Comparison of ENCODE assay signal across 12 mouse cellular contexts in genomic region chr9:119003990-119004702, GRCm38 (mm10). TPM values are rescaled to one million over a fixed set of nuclear protein-coding genes. Genes with fewer than 3 reads are reported as not detected.
DNase-seq lines count a peak whose midpoint lies in the region; ATAC-seq and TF ChIP-seq lines count a peak whose summit lies in the region.
"Had no signal": no experiment of that assay in that cellular context is flagged by ENCODE, and none has a peak within 500 bp of the region (broad histone marks: within the 10 kb centered on the region; RNA-seq: fewer than 3 reads in every experiment).

No protein-coding gene starts in this region.

- peak overlapping the region; percentile 19; the same call in 1 of the 2 replicates for H3K9ac ChIP-seq in heart, embryonic 13.5 days
- 0 out of 2 replicates have a peak overlapping the region, but pooled peaks have one; percentile 14 for H3K9ac ChIP-seq in lung, embryonic 16.5 days (ENCODE audit: low read length)
- H3K9ac ChIP-seq in intestine, postnatal 0 days (ENCODE audit: low read depth, low read length) = no peak overlapping the region
- H3K9ac ChIP-seq: stomach, embryonic 15.5 days had no signal

- H3K4me1 ChIP-seq in heart, embryonic 13.5 days = peaks cover 71% of the 10 kb centered on the region
- peaks cover 69% of the 10 kb centered on the region for H3K4me1 ChIP-seq in lung, embryonic 16.5 days (replicated peaks; ENCODE audit: control insufficient read depth, insufficient read depth, low read length)
- peaks cover 6% of the 10 kb centered on the region; the same call in 1 of the 2 replicates for H3K4me1 ChIP-seq in intestine, postnatal 0 days (replicated peaks; ENCODE audit: control insufficient read depth, insufficient read depth, low read length)

- no peaks in the 10 kb centered on the region for H3K27me3 ChIP-seq in heart, embryonic 13.5 days (replicated peaks)
- no peaks in the 10 kb centered on the region for H3K27me3 ChIP-seq in lung, embryonic 16.5 days (ENCODE audit: control insufficient read depth, insufficient read depth, low read depth, low read length)
- no peaks in the 10 kb centered on the region for H3K27me3 ChIP-seq in intestine, postnatal 0 days (replicated peaks; ENCODE audit: control insufficient read depth, insufficient read depth, low read length)
- H3K27me3 ChIP-seq: stomach, embryonic 15.5 days had no signal

- TF ChIP-seq CTCF in left cerebral cortex, adult 2 months (IDR thresholded peaks at IDR 0.05) = no peak
- TF ChIP-seq CTCF in intestine, postnatal 0 days (IDR thresholded peaks at IDR 0.05; ENCODE audit: low read depth) = no peak

- H3K9me3 ChIP-seq in heart, embryonic 13.5 days = no peaks in the 10 kb centered on the region
- no peaks in the 10 kb centered on the region for H3K9me3 ChIP-seq in lung, embryonic 16.5 days (ENCODE audit: control insufficient read depth, low read length)
- no peaks in the 10 kb centered on the region for H3K9me3 ChIP-seq in intestine, postnatal 0 days (ENCODE audit: control insufficient read depth)
- H3K9me3 ChIP-seq: stomach, embryonic 15.5 days had no signal

- H3K4me2 ChIP-seq in heart, embryonic 13.5 days = peak overlapping the region; percentile 30
- no peak overlapping the region for H3K4me2 ChIP-seq in lung, embryonic 16.5 days (ENCODE audit: low read depth, low read length)
- no peak overlapping the region for H3K4me2 ChIP-seq in intestine, postnatal 0 days (replicated peaks; ENCODE audit: low read depth)
- H3K4me2 ChIP-seq: stomach, embryonic 15.5 days had no signal

- H3K4me3 ChIP-seq in heart, embryonic 13.5 days = no peak overlapping the region
- H3K4me3 ChIP-seq in lung, embryonic 16.5 days (ENCODE audit: low read length) = no peak overlapping the region
- peak overlapping the region; percentile 9; the same call in 1 of the 2 replicates for H3K4me3 ChIP-seq in left cerebral cortex, adult 2 months
- no peak overlapping the region for H3K4me3 ChIP-seq in intestine, postnatal 0 days (ENCODE audit: low read depth, low read length)
- H3K4me3 ChIP-seq: erythroblast, embryonic 14.5 days; stomach, embryonic 15.5 days had no signal

- no peak for DNase-seq in heart, postnatal 36 days
- no peak for DNase-seq in lung, postnatal 36 days
- DNase-seq in left cerebral cortex, adult 2 months (ENCODE audit: extremely low spot score in 1 of 2, low spot score in 2 of 2) = peak; percentile 47
- peak; percentile 84 for DNase-seq in telencephalon, adult 2 months (ENCODE audit: low read depth, low spot score)
- DNase-seq: cerebellum, postnatal 10 days; kidney, adult 18-20 months had no signal

- H3K27ac ChIP-seq in heart, embryonic 13.5 days (replicated peaks) = peak overlapping the region; percentile 12
- H3K27ac ChIP-seq in lung, embryonic 16.5 days (ENCODE audit: low read length) = 0 out of 2 replicates have a peak overlapping the region, but pooled peaks have one; percentile 10
- H3K27ac ChIP-seq in left cerebral cortex, adult 2 months = peak overlapping the region; percentile 82
- H3K27ac ChIP-seq in intestine, postnatal 0 days (ENCODE audit: low read depth, low read length) = no peak overlapping the region
- H3K27ac ChIP-seq: macrophage; stomach, embryonic 15.5 days had no signal

- no peaks in the 10 kb centered on the region for H3K36me3 ChIP-seq in heart, embryonic 13.5 days
- H3K36me3 ChIP-seq in lung, embryonic 16.5 days (ENCODE audit: control insufficient read depth, insufficient read depth, low read length) = no peaks in the 10 kb centered on the region
- no peaks in the 10 kb centered on the region; the same call in 1 of the 2 replicates for H3K36me3 ChIP-seq in intestine, postnatal 0 days (ENCODE audit: control insufficient read depth, insufficient read depth)
- H3K36me3 ChIP-seq: stomach, embryonic 15.5 days had no signal

- intact Hi-C loops in heart, postnatal 36 days (cut with DNase I) = no loop called here
- intact Hi-C loops in left cerebral cortex, adult 2 months (cut with DNase I) = loop anchor here (1.0 to 2.0 kb wide), 3 partner anchors 29 to 77 kb away; no protein-coding TSS in a partner anchor

- ATAC-seq in heart, embryonic 13.5 days (ENCODE audit: extremely low read depth, insufficient number of reproducible peaks, low FRiP score, low TSS enrichment) = no peak
- ATAC-seq in lung, embryonic 16.5 days (ENCODE audit: low read depth) = no peak
- ATAC-seq in intestine, postnatal 0 days = no peak

- 61% methylated on average over 23 of the region's 23 CpGs for WGBS in heart, embryonic 13.5 days
- WGBS in lung, embryonic 16.5 days = 73% methylated on average over 23 of the region's 23 CpGs
- WGBS in intestine, postnatal 0 days = 86% methylated on average over 23 of the region's 23 CpGs

RNA-seq across cellular contexts. Expression of gene Vill, which starts 48.4 kb away (rescaled TPM):
- polyA plus RNA-seq in heart, embryonic 13.5 days (2015; fragmentation: Nextera tagmentation; extraction: Ambion mirVana) = 10.6 and 11.5 TPM in 2 replicates
- total RNA-seq in heart, postnatal 36 days (2021) = under 1 TPM; 0.41 to 0.69 TPM
- 34.9 and 38.2 TPM in 2 replicates for polyA plus RNA-seq in lung, embryonic 16.5 days (2015; fragmentation: Nextera tagmentation; extraction: Ambion mirVana)
- total RNA-seq in left cerebral cortex, adult 2 months (2021) = 1 to 10 TPM; 8.3 to 8.9 TPM
- 3.6 and 5.1 TPM in 2 replicates for polyA plus RNA-seq in intestine, postnatal 0 days (2015; fragmentation: Nextera tagmentation; extraction: Ambion mirVana)
- polyA plus RNA-seq: erythroblast, embryonic 14.5 days had no signal

Comparison
In these comparisons a context has a peak if more than half of its experiments do, and no peak if none do; other contexts are left out.
1. DNase-seq: peak in left cerebral cortex, adult 2 months (2 of 2) and telencephalon, adult 2 months (single experiment); none in heart, postnatal 36 days (0 of 2) and lung, postnatal 36 days (single experiment).